Mouse (Mus musculus): ENCODE measurements around the gene Scnn1a. TPM values are rescaled to one million over a fixed set of nuclear protein-coding genes. Genes with fewer than 3 reads are reported as not detected.
"Not testable (repeated sequence)": the region's sequence is repeated elsewhere in the genome, so short reads cannot be mapped to it uniquely, and the experiment has no call there.

Scnn1a gene
- polyA plus RNA-seq, 1 experiment from 2014 or later: 0.55 TPM

DNA sequence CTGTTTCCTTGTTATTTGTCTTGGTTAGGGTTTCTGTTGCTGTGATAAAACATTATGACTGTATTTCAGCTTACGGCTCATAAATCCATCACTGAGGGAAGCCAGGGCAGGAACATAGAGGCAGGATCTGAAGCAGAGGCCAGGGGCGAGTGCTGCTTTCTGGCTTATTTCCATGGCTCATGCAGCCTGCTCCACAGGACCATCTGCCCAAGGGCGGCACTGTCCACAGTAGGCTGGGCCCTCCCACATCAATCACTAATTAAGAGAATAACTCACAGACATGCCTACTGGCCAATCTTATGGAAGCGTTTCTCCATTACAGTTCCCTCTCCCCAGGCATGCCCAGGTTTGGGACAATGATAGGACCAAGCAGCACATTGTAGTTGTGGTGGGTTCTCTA is 17.2 kb upstream of the Scnn1a start:
- 87% methylated on average over 4 of the region's 4 CpGs for WGBS
- ATAC-seq (replicated peaks; ENCODE audit: low FRiP score): no peak
- Histone ChIP-seq H3K4me3 (ENCODE audit: low read depth, low read length) (no peak overlapping the region), H3K27ac (ENCODE audit: low read depth, low read length) (no peak overlapping the region), H3K9me3 (ENCODE audit: control insufficient read depth, low read length) (no peaks in the 10 kb centered on the region), H3K36me3 (ENCODE audit: control insufficient read depth, insufficient read depth, low read length) (no peaks in the 10 kb centered on the region), H3K27me3 (replicated peaks; ENCODE audit: control insufficient read depth, insufficient read depth, low read length) (no peaks in the 10 kb centered on the region), H3K4me2 (no peak overlapping the region), H3K4me1 (replicated peaks; ENCODE audit: control insufficient read depth, insufficient read depth, low read length) (no peaks in the 10 kb centered on the region), H3K9ac (ENCODE audit: low read depth, low read length) (no peak overlapping the region)
- DNase-seq (ENCODE audit: low spot score): no peak

GRCm38 (mm10) chr6:125304408-125304807 is 16.1 kb upstream of the Scnn1a start:
- H3K4me3 ChIP-seq (ENCODE audit: low read depth, low read length): not testable (repeated sequence)

GRCm38 (mm10) chr6:125305465-125305864 is 15.0 kb upstream of the Scnn1a start:
- no peak overlapping the region for H3K4me2 ChIP-seq
- ATAC-seq (replicated peaks; ENCODE audit: low FRiP score): no peak
- no peaks in the 10 kb centered on the region for H3K9me3 ChIP-seq (ENCODE audit: control insufficient read depth, low read length)
- no peak for DNase-seq (ENCODE audit: low spot score)
- no peaks in the 10 kb centered on the region for H3K27me3 ChIP-seq (replicated peaks; ENCODE audit: control insufficient read depth, insufficient read depth, low read length)
- H3K4me1 ChIP-seq (replicated peaks; ENCODE audit: control insufficient read depth, insufficient read depth, low read length): peaks cover 3% of the 10 kb centered on the region; the same call in 1 of the 2 replicates
- WGBS: 86% methylated on average over 6 of the region's 6 CpGs
- no peak overlapping the region for H3K27ac ChIP-seq (ENCODE audit: low read depth, low read length)
- H3K9ac ChIP-seq (ENCODE audit: low read depth, low read length): no peak overlapping the region
- no peaks in the 10 kb centered on the region; the same call in 1 of the 2 replicates for H3K36me3 ChIP-seq (ENCODE audit: control insufficient read depth, insufficient read depth, low read length)
- no peak overlapping the region for H3K4me3 ChIP-seq (ENCODE audit: low read depth, low read length)

More at GRCm38 (mm10) chr6:125304408-125304807, 16.1 kb upstream of the Scnn1a start:
- not testable (repeated sequence) for ATAC-seq (replicated peaks; ENCODE audit: low FRiP score); H3K4me2 ChIP-seq; H3K27me3 ChIP-seq (replicated peaks; ENCODE audit: control insufficient read depth, insufficient read depth, low read length); DNase-seq (ENCODE audit: low spot score); H3K9ac ChIP-seq (ENCODE audit: low read depth, low read length); H3K4me1 ChIP-seq (replicated peaks; ENCODE audit: control insufficient read depth, insufficient read depth, low read length); H3K9me3 ChIP-seq (ENCODE audit: control insufficient read depth, low read length); H3K36me3 ChIP-seq (ENCODE audit: control insufficient read depth, insufficient read depth, low read length); H3K27ac ChIP-seq (ENCODE audit: low read depth, low read length)
- WGBS: 82% methylated on average over 7 of the region's 7 CpGs

DNA sequence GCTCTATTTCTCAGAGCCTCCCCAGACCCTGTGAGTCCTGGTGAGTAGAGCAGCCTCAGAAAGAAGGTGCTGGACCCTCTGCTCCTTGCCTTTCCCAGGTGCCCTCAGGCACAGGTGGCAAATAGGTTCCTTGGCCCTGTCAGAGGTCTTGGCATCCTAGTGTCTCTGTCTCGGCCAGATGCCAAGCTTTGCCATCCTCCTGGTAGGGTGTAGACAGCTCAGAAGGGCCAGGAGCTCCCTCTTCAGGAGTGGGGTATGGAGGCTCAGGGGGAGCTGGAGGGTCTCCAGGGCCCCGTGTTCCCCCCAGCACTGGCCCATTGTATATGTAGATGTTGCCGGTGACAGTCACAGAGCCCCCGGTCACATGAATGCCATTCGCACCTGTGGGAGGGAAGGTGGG is 13.4 kb upstream of the Scnn1a start:
- peaks cover 3% of the 10 kb centered on the region; the same call in 1 of the 2 replicates for H3K4me1 ChIP-seq (replicated peaks; ENCODE audit: control insufficient read depth, insufficient read depth, low read length)
- H3K9me3 ChIP-seq (ENCODE audit: control insufficient read depth, low read length): no peaks in the 10 kb centered on the region
- no peak for ATAC-seq (replicated peaks; ENCODE audit: low FRiP score)
- no peak overlapping the region for H3K4me2 ChIP-seq
- H3K9ac ChIP-seq (ENCODE audit: low read depth, low read length): no peak overlapping the region
- no peaks in the 10 kb centered on the region for H3K27me3 ChIP-seq (replicated peaks; ENCODE audit: control insufficient read depth, insufficient read depth, low read length)
- no peak for DNase-seq (ENCODE audit: low spot score)
- 86% methylated on average over 5 of the region's 5 CpGs for WGBS
- no peak overlapping the region for H3K4me3 ChIP-seq (ENCODE audit: low read depth, low read length)
- no peaks in the 10 kb centered on the region; the same call in none of the 2 replicates for H3K36me3 ChIP-seq (ENCODE audit: control insufficient read depth, insufficient read depth, low read length)
- H3K27ac ChIP-seq (ENCODE audit: low read depth, low read length): no peak overlapping the region

DNA sequence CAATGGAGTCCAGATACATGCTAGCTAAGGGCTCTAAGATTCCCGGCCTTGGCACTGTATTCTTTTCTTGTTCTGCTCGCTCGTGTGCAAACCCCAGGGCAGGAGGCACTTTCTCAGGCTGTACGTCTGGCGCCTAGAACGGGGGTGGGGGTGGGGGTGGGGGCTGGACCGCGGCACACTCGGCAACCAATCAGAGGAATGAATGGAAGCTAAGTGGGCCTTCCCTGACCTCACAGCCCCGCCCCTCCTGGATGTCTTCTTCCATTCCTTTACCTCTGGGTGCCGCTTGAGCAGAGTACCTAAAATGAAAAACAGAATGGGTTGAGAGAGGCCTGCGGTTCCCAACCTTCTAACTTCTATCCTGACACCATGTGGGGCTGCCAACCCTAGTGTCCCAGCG is 11.5 kb upstream of the Scnn1a start:
- Histone ChIP-seq H3K9me3 (ENCODE audit: control insufficient read depth, low read length) (no peaks in the 10 kb centered on the region), H3K9ac (ENCODE audit: low read depth, low read length) (no peak overlapping the region), H3K4me1 (replicated peaks; ENCODE audit: control insufficient read depth, insufficient read depth, low read length) (peaks cover 18% of the 10 kb centered on the region), H3K4me3 (ENCODE audit: low read depth, low read length) (no peak overlapping the region), H3K27ac (ENCODE audit: low read depth, low read length) (no peak overlapping the region), H3K36me3 (ENCODE audit: control insufficient read depth, insufficient read depth, low read length) (no peaks in the 10 kb centered on the region; the same call in none of the 2 replicates), H3K4me2 (no peak overlapping the region), H3K27me3 (replicated peaks; ENCODE audit: control insufficient read depth, insufficient read depth, low read length) (no peaks in the 10 kb centered on the region)
- WGBS: 33% methylated on average over 13 of the region's 13 CpGs
- ATAC-seq (replicated peaks; ENCODE audit: low FRiP score): no peak
- no peak for DNase-seq (ENCODE audit: low spot score)

DNA sequence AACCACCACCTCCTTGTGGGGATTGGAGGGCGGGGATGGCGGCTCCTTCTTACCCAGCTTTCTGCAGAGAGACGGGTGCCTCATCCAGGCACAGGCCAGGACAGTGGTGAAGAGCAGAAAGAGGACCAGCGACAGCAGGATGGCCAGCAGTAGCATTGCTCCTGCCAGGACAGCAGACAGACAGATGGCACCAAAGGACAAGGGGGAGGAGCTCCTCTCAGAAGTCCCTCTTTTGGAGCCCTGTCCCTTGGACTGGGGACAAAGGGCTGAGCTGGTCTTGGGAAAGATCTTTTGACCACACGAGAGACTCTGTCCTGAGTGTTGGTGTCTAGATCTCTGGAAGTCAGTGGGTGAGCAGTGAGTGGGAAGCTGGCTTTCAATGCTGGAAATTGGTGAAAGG is 11.1 kb upstream of the Scnn1a start:
- DNase-seq (ENCODE audit: low spot score) (no peak), ATAC-seq (replicated peaks; ENCODE audit: low FRiP score) (no peak)
- Histone ChIP-seq H3K4me2 (no peak overlapping the region), H3K9me3 (ENCODE audit: control insufficient read depth, low read length) (no peaks in the 10 kb centered on the region), H3K27me3 (replicated peaks; ENCODE audit: control insufficient read depth, insufficient read depth, low read length) (no peaks in the 10 kb centered on the region), H3K4me3 (ENCODE audit: low read depth, low read length) (no peak overlapping the region), H3K36me3 (ENCODE audit: control insufficient read depth, insufficient read depth, low read length) (no peaks in the 10 kb centered on the region; the same call in none of the 2 replicates), H3K4me1 (replicated peaks; ENCODE audit: control insufficient read depth, insufficient read depth, low read length) (peaks cover 18% of the 10 kb centered on the region), H3K27ac (ENCODE audit: low read depth, low read length) (no peak overlapping the region), H3K9ac (ENCODE audit: low read depth, low read length) (no peak overlapping the region)
- WGBS: 55% methylated on average over 5 of the region's 5 CpGs

GRCm38 (mm10) chr6:125312171-125312570 is 8.3 kb upstream of the Scnn1a start:
- Histone ChIP-seq H3K9me3 (ENCODE audit: control insufficient read depth, low read length) (no peaks in the 10 kb centered on the region), H3K27me3 (replicated peaks; ENCODE audit: control insufficient read depth, insufficient read depth, low read length) (no peaks in the 10 kb centered on the region), H3K27ac (ENCODE audit: low read depth, low read length) (peak overlapping the region; percentile 45; the same call in 1 of the 2 replicates), H3K4me1 (replicated peaks; ENCODE audit: control insufficient read depth, insufficient read depth, low read length) (peaks cover 18% of the 10 kb centered on the region), H3K4me3 (ENCODE audit: low read depth, low read length) (peak overlapping the region; percentile 60), H3K36me3 (ENCODE audit: control insufficient read depth, insufficient read depth, low read length) (no peaks in the 10 kb centered on the region; the same call in none of the 2 replicates), H3K9ac (ENCODE audit: low read depth, low read length) (no peak overlapping the region), H3K4me2 (peak overlapping the region; percentile 77)
- 79% methylated on average over 9 of the region's 9 CpGs for WGBS
- no peak for ATAC-seq (replicated peaks; ENCODE audit: low FRiP score)
- DNase-seq (ENCODE audit: low spot score): no peak

GRCm38 (mm10) chr6:125312581-125313355 is 7.7 kb upstream of the Scnn1a start:
- DNase-seq (ENCODE audit: low spot score) (no peak), ATAC-seq (replicated peaks; ENCODE audit: low FRiP score) (no peak)
- Histone ChIP-seq H3K4me1 (replicated peaks; ENCODE audit: control insufficient read depth, insufficient read depth, low read length) (peaks cover 18% of the 10 kb centered on the region), H3K9ac (ENCODE audit: low read depth, low read length) (peak overlapping the region; percentile 72), H3K9me3 (ENCODE audit: control insufficient read depth, low read length) (no peaks in the 10 kb centered on the region), H3K4me3 (ENCODE audit: low read depth, low read length) (peak overlapping the region; percentile 60), H3K27ac (ENCODE audit: low read depth, low read length) (peak overlapping the region; percentile 62; the same call in 1 of the 2 replicates), H3K36me3 (ENCODE audit: control insufficient read depth, insufficient read depth, low read length) (no peaks in the 10 kb centered on the region; the same call in none of the 2 replicates), H3K27me3 (replicated peaks; ENCODE audit: control insufficient read depth, insufficient read depth, low read length) (no peaks in the 10 kb centered on the region), H3K4me2 (peak overlapping the region; percentile 77)
- 53% methylated on average over 22 of the region's 22 CpGs for WGBS
